Mouse (Mus musculus) adrenal gland, postnatal 36 days (tissue): Measurements from ENCODE around the gene Bbs1. TPM values are rescaled to one million over a fixed set of nuclear protein-coding genes. Genes with fewer than 3 reads are reported as not detected.
A peak's percentile ranks its signal among the peaks of the same experiment; 100 is the strongest.
"Not testable (repeated sequence)": the region's sequence is repeated elsewhere in the genome, so short reads cannot be mapped to it uniquely, and the experiment has no call there.

ENCODE experiments used
- DNase-seq, 2 experiments: peaks; one replicate each; pipeline ENCODE4 v3.0.0; 2021; ENCODE audit warnings: mixed read lengths in 1 of 2
- long read RNA-seq, 2 experiments: library from polyadenylated mRNA; stranded (forward); transcript quantifications; one replicate each; pipeline ENCODE4 v2.0.0; 2021; ENCODE audit warnings: borderline sequencing depth in 2 of 2
- total RNA-seq, 2 experiments: library from RNA; stranded (reverse); gene quantifications; 2 replicates each; pipeline ENCODE4 v1.2.3; 2021

The Bbs1 gene
- 1 to 10 TPM; 9.1 to 9.2 TPM for total RNA-seq
- long read RNA-seq, experiment 1, partial matches to known transcripts, result 1 of 2 reads
- long read RNA-seq, experiment 1, other reads (novel, unspliced or antisense), result 1 of 2 reads
- long read RNA-seq, experiment 2, partial matches to known transcripts, result 1 of 2 reads
- long read RNA-seq, experiment 2, other reads (novel, unspliced or antisense), result 1 of 2 reads

GRCm38 (mm10) chr19:4905979-4906794 lies at the start of gene Bbs1:
TSS of gene Bbs1 (minus strand) at chr19:4906628.
- peak; percentile 83 to 84 for DNase-seq

- not testable (repeated sequence) for DNase-seq
Measured at GRCm38 (mm10) chr19:4948641-4949040, 42.2 kb upstream of the Bbs1 start.

- no peak for DNase-seq
Measured at GRCm38 (mm10) chr19:4945540-4945939, 39.1 kb upstream of the Bbs1 start.

GRCm38 (mm10) chr19:4943253-4943588 lies 36.8 kb upstream of the Bbs1 start:
- peak in 1 of 2 experiments; percentile 38 for DNase-seq

- DNase-seq, result peak; percentile 91 to 94
Measured at GRCm38 (mm10) chr19:4942551-4943252, 36.3 kb upstream of the Bbs1 start, which contains the start of gene Peli3. TSS of gene Peli3 (minus strand) at chr19:4943127.

- no peak for DNase-seq
Measured at GRCm38 (mm10) chr19:4937444-4938310, 31.2 kb upstream of the Bbs1 start.

GRCm38 (mm10) chr19:4936896-4937295 lies 30.5 kb upstream of the Bbs1 start:
- no peak for DNase-seq

- DNase-seq, result peak in 1 of 2 experiments; percentile 44
Measured at GRCm38 (mm10) chr19:4928781-4929180, 22.4 kb upstream of the Bbs1 start.

- peak; percentile 100 for DNase-seq
Measured at GRCm38 (mm10) chr19:4927904-4928531, 21.6 kb upstream of the Bbs1 start, which contains the start of gene Dpp3. TSS of gene Dpp3 (minus strand) at chr19:4928287.

GRCm38 (mm10) chr19:4925121-4925860 lies 18.9 kb upstream of the Bbs1 start:
- no peak for DNase-seq

GRCm38 (mm10) chr19:4919652-4920051 lies 13.2 kb upstream of the Bbs1 start:
- peak in 1 of 2 experiments; percentile 56 for DNase-seq

GRCm38 (mm10) chr19:4916827-4917226 lies 10.4 kb upstream of the Bbs1 start:
- no peak for DNase-seq

- peak; percentile 68 to 73 for DNase-seq
Measured at GRCm38 (mm10) chr19:4915924-4916603, 9.6 kb upstream of the Bbs1 start.

GRCm38 (mm10) chr19:4909376-4909775 lies 2.9 kb upstream of the Bbs1 start:
- DNase-seq, result peak in 1 of 2 experiments; percentile 44

GRCm38 (mm10) chr19:4908107-4908506 lies 1.7 kb upstream of the Bbs1 start:
- DNase-seq, result peak; percentile 48 to 53

GRCm38 (mm10) chr19:4899888-4900287 lies 6.5 kb downstream of the Bbs1 start:
- DNase-seq, result no peak

GRCm38 (mm10) chr19:4898972-4899371 lies 7.5 kb downstream of the Bbs1 start:
- DNase-seq, result no peak

- peak in 1 of 2 experiments; percentile 9 for DNase-seq
Measured at GRCm38 (mm10) chr19:4896780-4897520, 9.5 kb downstream of the Bbs1 start.

GRCm38 (mm10) chr19:4891798-4892197 lies 14.6 kb downstream of the Bbs1 start:
- DNase-seq, result no peak
